Mouse (Mus musculus) lung, postnatal 0 days (tissue): ENCODE measurements around the gene Lin7a.

Source experiments
- CTCF ChIP-seq: IDR thresholded peaks from 2 replicates; pipeline ENCODE4 v1.5.1; 2016; ENCODE audit warnings: antibody characterized with exemption, mild to moderate bottlenecking
- EP300 ChIP-seq: IDR thresholded peaks from 2 replicates; pipeline ENCODE4 v1.6.1; 2016; ENCODE audit warnings: antibody characterized with exemption, mild to moderate bottlenecking, control low read depth

- TF ChIP-seq CTCF (no peak), EP300 (no peak)
These were observed 19.5 kb upstream of the Lin7a start for GRCm38 (mm10) chr10:107251801-107252502.
